Mouse (Mus musculus): ENCODE data around the gene Scap. TPM values are rescaled to one million over a fixed set of nuclear protein-coding genes. Genes with fewer than 3 reads are reported as not detected.

The Scap gene
- polyA plus RNA-seq, 1 experiment from 2014 or later, result 16.0 TPM

DNA sequence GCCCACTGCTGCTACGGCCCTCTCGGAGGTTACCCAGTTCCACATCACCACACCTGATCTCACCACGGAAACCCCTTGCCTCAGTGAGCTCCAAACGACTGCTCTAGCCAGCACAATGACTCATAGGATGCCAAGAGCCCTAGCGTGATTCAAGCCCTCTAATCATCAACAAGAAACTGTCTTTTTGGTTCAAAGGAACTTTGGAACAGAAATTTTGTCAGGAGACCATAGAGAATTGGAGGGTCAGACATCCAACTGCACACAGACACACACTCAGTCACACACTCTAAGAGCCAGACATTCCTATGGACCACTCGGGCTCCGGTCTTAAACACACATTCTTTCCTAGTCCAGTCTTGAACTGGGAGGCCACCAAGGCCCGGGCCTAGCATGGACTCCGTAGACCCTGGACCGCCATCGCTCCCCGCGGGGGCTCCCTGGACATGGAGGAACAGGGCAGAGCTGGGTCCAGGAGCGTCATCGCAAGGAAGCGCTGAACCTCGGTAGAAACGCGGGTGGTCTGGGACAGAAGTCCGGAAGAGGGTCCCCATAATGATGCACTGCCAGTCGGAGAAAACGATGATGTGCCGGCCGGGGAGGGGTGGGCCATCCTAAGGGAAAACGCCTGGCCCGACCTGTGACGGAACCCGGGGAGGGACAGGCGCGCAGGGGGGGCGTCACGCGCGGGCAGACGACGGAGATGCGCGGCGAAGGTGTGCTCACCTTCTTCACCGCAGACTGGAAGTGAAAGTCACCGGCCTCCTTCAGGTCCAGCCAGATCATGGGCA, 74.4 kb downstream of the Scap start:
- Histone ChIP-seq H3K9ac (ENCODE audit: low read depth, low read length) (peak overlapping the region; percentile 86), H3K27me3 (ENCODE audit: control insufficient read depth, insufficient read depth, low read length) (no peaks in the 10 kb centered on the region), H3K4me1 (ENCODE audit: control insufficient read depth, insufficient read depth, low read length) (peaks cover 7% of the 10 kb centered on the region), H3K4me2 (peak overlapping the region; percentile 78), H3K9me3 (replicated peaks; ENCODE audit: control insufficient read depth, low read length) (no peaks in the 10 kb centered on the region), H3K27ac (ENCODE audit: low read depth, low read length) (peak overlapping the region; percentile 73), H3K36me3 (ENCODE audit: control insufficient read depth, insufficient read depth, low read length) (no peaks in the 10 kb centered on the region), H3K4me3 (ENCODE audit: low read depth, low read length) (peak overlapping the region; percentile 92)
- peak; percentile 58 for ATAC-seq (replicated peaks; ENCODE audit: insufficient number of reproducible peaks, low FRiP score, low TSS enrichment)
- 1% methylated on average over 40 of the region's 41 CpGs for WGBS (ENCODE audit: insufficient replicate concordance)

DNA sequence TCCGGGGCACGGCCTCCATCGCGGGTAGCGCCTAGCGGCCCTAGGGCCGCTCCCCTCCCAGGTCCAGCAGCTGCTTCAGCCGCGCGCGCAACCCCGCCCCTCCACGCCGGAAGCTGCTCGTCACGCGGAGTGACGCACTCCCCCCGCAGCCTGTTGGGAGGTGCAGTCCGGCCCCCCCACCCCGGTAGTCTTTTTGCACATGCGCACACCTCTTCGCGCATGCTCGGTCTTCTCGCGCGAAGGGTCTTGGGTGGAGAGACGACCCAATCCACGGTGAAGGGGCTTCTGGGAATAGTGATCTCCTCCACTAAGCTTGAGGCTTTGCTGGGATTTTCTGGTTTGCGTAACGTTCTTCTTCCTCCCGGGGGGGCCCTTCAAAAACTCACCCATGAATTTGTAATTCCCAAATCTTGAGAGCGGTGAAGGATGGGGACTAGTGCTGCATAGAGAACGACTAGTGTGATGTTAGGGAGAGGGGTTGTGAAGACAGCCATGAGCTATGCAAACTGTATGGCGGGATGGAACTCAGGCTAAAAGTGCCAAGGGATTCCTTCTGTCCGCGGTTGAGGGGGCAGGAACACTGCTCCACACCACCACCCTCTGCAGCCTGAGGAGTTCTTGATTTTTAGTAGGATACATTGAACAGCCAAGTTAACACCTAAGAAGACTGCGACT, 75.1 kb downstream of the Scap start, which contains the start of gene Ptpn23:
TSS of gene Ptpn23 (minus strand) at position 115 of the 675 bp plus-strand sequence.
- WGBS (ENCODE audit: insufficient replicate concordance), result under 1% methylated on average over 39 of the region's 39 CpGs
- Histone ChIP-seq H3K9ac (ENCODE audit: low read depth, low read length) (peak within 1 kb of the TSS; percentile 86), H3K36me3 (ENCODE audit: control insufficient read depth, insufficient read depth, low read length) (no peaks in the 10 kb centered on the region), H3K4me3 (ENCODE audit: low read depth, low read length) (peak within 1 kb of the TSS; percentile 92), H3K4me1 (ENCODE audit: control insufficient read depth, insufficient read depth, low read length) (peaks cover 7% of the 10 kb centered on the region), H3K4me2 (peak within 1 kb of the TSS; percentile 78), H3K27me3 (ENCODE audit: control insufficient read depth, insufficient read depth, low read length) (no peaks in the 10 kb centered on the region), H3K9me3 (replicated peaks; ENCODE audit: control insufficient read depth, low read length) (no peaks in the 10 kb centered on the region), H3K27ac (ENCODE audit: low read depth, low read length) (peak within 1 kb of the TSS; percentile 73)
- ATAC-seq (replicated peaks; ENCODE audit: insufficient number of reproducible peaks, low FRiP score, low TSS enrichment), result peak; percentile 94

DNA sequence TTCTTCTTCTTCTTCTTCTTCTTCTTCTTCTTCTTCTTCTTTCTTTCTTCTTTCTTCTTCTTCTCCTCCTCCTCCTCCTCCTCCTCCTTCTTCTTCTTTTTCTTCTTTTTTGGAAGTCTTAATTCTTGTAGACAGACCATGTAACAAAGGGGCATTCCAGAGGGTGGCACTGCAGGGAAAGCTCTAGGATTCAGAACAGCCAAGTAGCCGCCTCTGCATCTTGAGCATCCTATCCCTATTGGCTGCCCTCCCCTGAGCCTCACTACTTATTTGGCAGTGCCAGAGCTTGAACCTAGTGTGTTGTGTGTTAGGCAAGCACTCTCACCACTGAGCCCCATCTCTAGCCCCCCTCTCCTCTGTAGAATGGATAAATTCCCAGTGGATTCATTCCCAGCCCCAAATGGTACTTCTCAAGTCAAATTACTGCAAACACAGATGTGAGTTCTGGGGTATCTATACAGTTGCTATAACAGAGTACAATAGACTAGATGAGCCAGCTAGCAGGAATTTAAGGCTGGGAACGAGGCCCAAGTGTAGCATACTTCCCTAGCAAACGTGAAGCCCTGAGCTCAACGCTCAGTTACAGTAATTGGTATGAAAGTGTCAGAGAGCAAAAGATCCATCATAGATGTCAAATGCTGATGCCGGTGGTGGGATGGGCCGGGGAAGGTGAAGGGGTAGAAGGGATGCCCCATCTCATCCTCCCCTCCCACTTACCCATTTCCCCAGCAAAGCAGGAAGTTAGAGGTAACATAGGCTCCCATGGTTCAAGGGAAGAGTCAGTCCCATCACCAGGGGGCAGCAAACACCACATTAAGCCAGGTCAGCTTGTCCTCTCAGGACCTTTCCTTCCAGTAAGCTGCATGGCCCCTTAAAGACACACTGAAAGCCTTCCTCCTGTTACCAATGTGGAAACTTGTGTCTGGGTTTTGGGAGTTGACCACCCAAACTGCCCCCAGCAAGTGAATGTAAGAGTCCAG, 78.1 kb downstream of the Scap start:
- H3K9ac ChIP-seq (ENCODE audit: low read depth, low read length), result no peak overlapping the region

DNA sequence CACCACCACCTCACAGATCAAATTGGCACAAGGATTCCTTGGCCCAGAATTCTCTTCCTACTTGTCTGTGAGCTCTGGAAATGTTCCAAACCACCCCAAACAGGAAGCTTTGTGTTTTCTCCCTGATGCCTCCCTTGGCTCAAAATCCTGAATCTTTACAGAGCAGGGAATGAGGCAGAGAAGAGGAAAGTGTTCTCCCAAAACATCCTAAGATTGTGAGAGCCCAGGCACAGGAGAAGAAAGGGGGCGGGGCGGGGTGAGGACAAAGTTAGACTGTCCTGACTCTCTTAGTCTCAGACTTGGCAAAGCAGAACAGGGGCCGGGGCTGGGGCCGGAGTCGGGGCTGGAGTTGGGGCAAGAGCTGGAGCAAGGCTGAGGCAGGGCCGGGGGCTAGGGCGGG, 79.8 kb downstream of the Scap start:
- Histone ChIP-seq H3K4me2 (no peak overlapping the region), H3K27ac (ENCODE audit: low read depth, low read length) (no peak overlapping the region), H3K4me3 (ENCODE audit: low read depth, low read length) (no peak overlapping the region), H3K36me3 (ENCODE audit: control insufficient read depth, insufficient read depth, low read length) (no peaks in the 10 kb centered on the region), H3K27me3 (ENCODE audit: control insufficient read depth, insufficient read depth, low read length) (no peaks in the 10 kb centered on the region), H3K9me3 (replicated peaks; ENCODE audit: control insufficient read depth, low read length) (no peaks in the 10 kb centered on the region), H3K9ac (ENCODE audit: low read depth, low read length) (no peak overlapping the region), H3K4me1 (ENCODE audit: control insufficient read depth, insufficient read depth, low read length) (no peaks in the 10 kb centered on the region)
- ATAC-seq (replicated peaks; ENCODE audit: insufficient number of reproducible peaks, low FRiP score, low TSS enrichment), result no peak
- WGBS (ENCODE audit: insufficient replicate concordance), result 69% methylated on average over 7 of the region's 7 CpGs

More for the DNA sequence above, 78.1 kb downstream of the Scap start:
- Histone ChIP-seq H3K4me2 (no peak overlapping the region), H3K27ac (ENCODE audit: low read depth, low read length) (no peak overlapping the region), H3K36me3 (ENCODE audit: control insufficient read depth, insufficient read depth, low read length) (no peaks in the 10 kb centered on the region), H3K27me3 (ENCODE audit: control insufficient read depth, insufficient read depth, low read length) (no peaks in the 10 kb centered on the region), H3K4me1 (ENCODE audit: control insufficient read depth, insufficient read depth, low read length) (peaks cover 7% of the 10 kb centered on the region), H3K4me3 (ENCODE audit: low read depth, low read length) (no peak overlapping the region), H3K9me3 (replicated peaks; ENCODE audit: control insufficient read depth, low read length) (no peaks in the 10 kb centered on the region)
- 36% methylated on average over 6 of the region's 6 CpGs for WGBS (ENCODE audit: insufficient replicate concordance)
- no peak for ATAC-seq (replicated peaks; ENCODE audit: insufficient number of reproducible peaks, low FRiP score, low TSS enrichment)

DNA sequence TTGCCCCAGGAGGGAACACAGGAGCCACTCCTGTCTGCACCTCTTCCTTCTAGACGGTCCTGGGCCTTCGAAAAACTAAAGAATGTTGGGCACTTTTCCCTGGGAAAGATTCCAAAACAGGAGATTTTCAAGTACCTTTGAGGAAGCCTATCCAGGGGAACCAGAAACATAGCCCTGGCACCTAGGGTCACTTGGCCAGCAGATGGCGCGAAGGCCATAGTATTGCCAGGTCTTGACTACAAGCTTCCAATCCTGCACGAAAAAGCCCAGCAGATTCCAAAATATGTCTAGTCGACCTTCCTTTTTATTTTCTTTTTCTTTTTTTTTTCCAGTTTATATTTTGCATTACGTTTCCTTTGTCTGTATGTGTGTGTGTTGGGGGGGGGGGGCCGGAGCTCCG, 80.7 kb downstream of the Scap start:
- Histone ChIP-seq H3K27me3 (ENCODE audit: control insufficient read depth, insufficient read depth, low read length) (no peaks in the 10 kb centered on the region), H3K4me2 (no peak overlapping the region), H3K4me1 (ENCODE audit: control insufficient read depth, insufficient read depth, low read length) (no peaks in the 10 kb centered on the region), H3K9ac (ENCODE audit: low read depth, low read length) (no peak overlapping the region), H3K36me3 (ENCODE audit: control insufficient read depth, insufficient read depth, low read length) (no peaks in the 10 kb centered on the region), H3K9me3 (replicated peaks; ENCODE audit: control insufficient read depth, low read length) (no peaks in the 10 kb centered on the region), H3K27ac (ENCODE audit: low read depth, low read length) (no peak overlapping the region), H3K4me3 (ENCODE audit: low read depth, low read length) (no peak overlapping the region)
- ATAC-seq (replicated peaks; ENCODE audit: insufficient number of reproducible peaks, low FRiP score, low TSS enrichment), result no peak
- 47% methylated on average over 9 of the region's 9 CpGs for WGBS (ENCODE audit: insufficient replicate concordance)

DNA sequence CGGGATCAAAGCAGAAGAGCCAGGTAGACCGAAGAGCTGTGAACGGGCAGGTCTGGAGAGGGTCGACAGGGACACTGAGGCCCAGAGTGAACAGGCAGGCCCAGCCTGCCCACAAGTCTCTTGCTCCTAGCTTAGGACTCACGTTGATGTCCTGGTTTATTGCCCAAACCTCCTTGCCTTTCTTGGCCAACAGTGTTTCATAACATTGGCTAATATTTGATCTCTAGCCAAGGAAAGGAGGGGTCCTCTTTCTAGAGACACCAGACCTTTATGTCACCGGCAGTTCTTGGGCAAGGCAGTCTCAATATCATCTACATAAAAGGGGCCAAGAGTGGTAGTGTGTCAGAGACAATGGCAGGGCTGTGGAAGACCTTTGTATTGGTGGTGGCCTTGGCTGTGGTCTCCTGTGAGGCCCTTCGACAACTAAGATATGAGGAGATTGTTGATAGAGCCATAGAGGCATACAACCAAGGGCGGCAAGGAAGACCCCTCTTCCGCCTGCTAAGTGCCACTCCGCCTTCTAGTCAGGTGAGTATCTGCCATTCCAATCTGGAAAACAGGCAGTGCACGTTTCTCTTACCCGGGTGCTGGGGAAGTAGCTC, 86.5 kb downstream of the Scap start, which contains the start of gene Ngp:
TSS of gene Ngp (plus strand) at position 237 of the 602 bp plus-strand sequence.
- 82% methylated on average over 12 of the region's 12 CpGs for WGBS (ENCODE audit: insufficient replicate concordance)
- Histone ChIP-seq H3K27me3 (ENCODE audit: control insufficient read depth, insufficient read depth, low read length) (no peaks in the 10 kb centered on the region), H3K27ac (ENCODE audit: low read depth, low read length) (no peak within 1 kb of the TSS), H3K9ac (ENCODE audit: low read depth, low read length) (no peak within 1 kb of the TSS), H3K36me3 (ENCODE audit: control insufficient read depth, insufficient read depth, low read length) (no peaks in the 10 kb centered on the region), H3K4me1 (ENCODE audit: control insufficient read depth, insufficient read depth, low read length) (no peaks in the 10 kb centered on the region), H3K4me3 (ENCODE audit: low read depth, low read length) (no peak within 1 kb of the TSS), H3K4me2 (no peak within 1 kb of the TSS), H3K9me3 (replicated peaks; ENCODE audit: control insufficient read depth, low read length) (no peaks in the 10 kb centered on the region)
- no peak for ATAC-seq (replicated peaks; ENCODE audit: insufficient number of reproducible peaks, low FRiP score, low TSS enrichment)

DNA sequence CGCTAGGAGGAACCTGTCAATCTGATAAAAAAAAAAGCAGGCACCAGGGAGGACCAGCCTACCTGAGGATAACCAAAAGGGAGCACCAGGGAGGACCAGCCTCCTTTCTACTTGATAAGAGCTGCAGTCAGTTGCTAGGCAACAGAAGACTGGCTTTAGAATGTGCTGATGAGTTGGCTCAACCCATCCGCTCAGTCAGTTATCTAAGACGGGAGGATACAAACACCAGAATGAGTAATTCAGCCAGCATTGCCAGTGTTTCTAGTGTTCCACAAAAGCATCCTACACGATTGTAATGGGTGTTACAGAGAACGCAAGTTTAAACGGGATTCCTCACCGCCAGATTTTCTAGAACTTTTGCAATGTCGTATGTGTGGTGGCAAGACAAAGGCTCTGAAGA, 98.2 kb downstream of the Scap start:
- peaks cover 14% of the 10 kb centered on the region; the same call in 1 of the 2 replicates for H3K36me3 ChIP-seq (ENCODE audit: control insufficient read depth, insufficient read depth, low read length)
- ATAC-seq (replicated peaks; ENCODE audit: insufficient number of reproducible peaks, low FRiP score, low TSS enrichment), result no peak
- whole genome bisulfite sequencing (ENCODE audit: insufficient replicate concordance), result 68% methylated on average over 8 of the region's 8 CpGs

DNA sequence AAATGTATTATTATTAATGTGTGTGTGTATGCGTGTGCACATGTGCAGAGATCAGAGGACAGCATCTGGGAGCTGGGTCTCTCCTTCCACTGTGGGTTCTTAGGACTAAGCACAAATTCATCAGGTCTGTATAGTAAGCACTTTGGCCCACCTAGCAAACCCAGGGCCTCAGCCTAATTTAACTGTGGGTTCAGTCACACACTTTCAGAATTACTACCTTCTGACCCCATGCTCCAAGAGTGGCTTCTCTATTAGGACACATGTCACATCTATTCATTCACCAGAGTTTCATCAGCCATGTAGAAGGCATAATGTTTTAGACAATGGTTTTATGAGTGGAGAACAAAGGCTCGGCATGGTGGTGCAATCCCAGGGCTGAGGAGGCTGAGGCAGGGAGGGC, 100.0 kb downstream of the Scap start:
- Histone ChIP-seq H3K9ac (ENCODE audit: low read depth, low read length) (no peak overlapping the region), H3K4me1 (ENCODE audit: control insufficient read depth, insufficient read depth, low read length) (peaks cover 2% of the 10 kb centered on the region; the same call in 1 of the 2 replicates), H3K27ac (ENCODE audit: low read depth, low read length) (no peak overlapping the region), H3K27me3 (ENCODE audit: control insufficient read depth, insufficient read depth, low read length) (no peaks in the 10 kb centered on the region), H3K4me2 (no peak overlapping the region), H3K36me3 (ENCODE audit: control insufficient read depth, insufficient read depth, low read length) (peaks cover 9% of the 10 kb centered on the region; the same call in 1 of the 2 replicates), H3K9me3 (replicated peaks; ENCODE audit: control insufficient read depth, low read length) (no peaks in the 10 kb centered on the region), H3K4me3 (ENCODE audit: low read depth, low read length) (no peak overlapping the region)
- WGBS (ENCODE audit: insufficient replicate concordance), result 87% methylated on average over 2 of the region's 2 CpGs
- no peak for ATAC-seq (replicated peaks; ENCODE audit: insufficient number of reproducible peaks, low FRiP score, low TSS enrichment)

More for the DNA sequence above, 98.2 kb downstream of the Scap start:
- Histone ChIP-seq H3K9ac (ENCODE audit: low read depth, low read length) (no peak overlapping the region), H3K27ac (ENCODE audit: low read depth, low read length) (no peak overlapping the region), H3K4me3 (ENCODE audit: low read depth, low read length) (no peak overlapping the region), H3K27me3 (ENCODE audit: control insufficient read depth, insufficient read depth, low read length) (no peaks in the 10 kb centered on the region), H3K4me1 (ENCODE audit: control insufficient read depth, insufficient read depth, low read length) (peaks cover 2% of the 10 kb centered on the region; the same call in 1 of the 2 replicates), H3K4me2 (no peak overlapping the region), H3K9me3 (replicated peaks; ENCODE audit: control insufficient read depth, low read length) (no peaks in the 10 kb centered on the region)
